Mouse (Mus musculus) stomach, postnatal 0 days (tissue): Measurements from ENCODE around the gene C530008M17Rik.

Source experiments
- CTCF ChIP-seq: IDR thresholded peaks from 2 replicates; pipeline ENCODE4 v1.5.1; 2016; ENCODE audit warnings: antibody characterized with exemption, low read depth, mild to moderate bottlenecking, moderate library complexity
- EP300 ChIP-seq: optimal IDR thresholded peaks from 2 replicates; pipeline ENCODE3; 2016; ENCODE audit warnings: antibody characterized with exemption

DNA sequence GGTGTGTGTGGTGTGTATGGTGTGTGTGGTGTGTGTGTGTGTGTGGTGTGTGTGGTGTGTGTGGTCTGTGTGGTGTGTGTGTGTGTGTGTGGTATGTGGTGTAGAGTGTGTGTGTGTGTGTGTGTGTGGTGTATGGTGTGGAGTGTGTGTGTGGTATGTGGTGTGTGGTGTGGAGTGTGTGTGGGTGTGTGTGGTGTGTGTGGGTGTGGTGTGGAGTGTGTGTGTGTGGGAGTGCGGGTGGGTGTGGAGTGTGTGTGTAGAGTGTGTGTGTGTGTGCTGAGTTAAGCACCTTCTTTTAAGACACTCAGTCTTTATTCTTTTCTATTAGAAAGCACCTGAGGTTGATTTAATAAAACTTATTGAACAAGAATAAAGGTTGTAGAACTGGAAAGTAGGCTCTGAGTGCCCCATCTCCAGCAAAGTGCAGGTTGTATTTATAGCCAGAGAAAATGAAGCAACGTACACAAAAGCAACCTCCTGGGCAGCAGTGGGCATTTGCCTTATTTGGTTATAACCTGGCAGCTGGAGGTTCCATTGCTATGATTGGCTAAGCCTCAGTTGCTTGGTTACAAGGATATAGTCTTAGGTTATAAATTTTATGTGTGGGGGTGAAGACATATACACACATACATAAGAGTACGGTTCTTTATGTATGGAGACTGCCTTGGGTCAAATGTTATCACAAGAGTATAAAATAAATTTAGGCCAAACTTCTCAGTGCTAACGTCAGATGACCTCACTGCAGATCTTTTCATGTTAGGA, 25.8 kb downstream of the C530008M17Rik start:
- no peak for TF ChIP-seq CTCF
- TF ChIP-seq EP300, result no peak
